Comparison of ENCODE assay signal across 18 mouse cellular contexts in genomic region chr7:46616429-46617005, GRCm38 (mm10). TPM values are rescaled to one million over a fixed set of nuclear protein-coding genes. Genes with fewer than 3 reads are reported as not detected.
DNase-seq lines count a peak whose midpoint lies in the region; ATAC-seq and TF ChIP-seq lines count a peak whose summit lies in the region.
"Had no signal": no experiment of that assay in that cellular context is flagged by ENCODE, and none has a peak within 500 bp of the region (broad histone marks: within the 10 kb centered on the region; RNA-seq: fewer than 3 reads in every experiment).

No protein-coding gene starts in this region.

- no peak for ATAC-seq in heart, embryonic 12.5 days (ENCODE audit: insufficient number of reproducible peaks, low FRiP score)
- ATAC-seq in kidney, postnatal 0 days (replicated peaks; ENCODE audit: low FRiP score, low read depth), result no peak
- ATAC-seq in kidney, embryonic 14.5 days (ENCODE audit: low FRiP score, low TSS enrichment), result no peak
- ATAC-seq: midbrain, embryonic 13.5 days had no signal

- 86% methylated on average over 7 of the region's 7 CpGs for WGBS in heart, embryonic 12.5 days
- 86% methylated on average over 7 of the region's 7 CpGs for WGBS in kidney, postnatal 0 days
- WGBS in kidney, embryonic 14.5 days, result 93% methylated on average over 7 of the region's 7 CpGs

- no peak for TF ChIP-seq CTCF in kidney, postnatal 0 days (IDR thresholded peaks at IDR 0.05; ENCODE audit: low read depth)

- no peaks in the 10 kb centered on the region for H3K27me3 ChIP-seq in heart, embryonic 12.5 days (replicated peaks)
- H3K27me3 ChIP-seq in kidney, postnatal 0 days (ENCODE audit: insufficient read depth, low read length), result no peaks in the 10 kb centered on the region
- no peaks in the 10 kb centered on the region for H3K27me3 ChIP-seq in kidney, embryonic 14.5 days (ENCODE audit: control insufficient read depth, insufficient read depth, low read length)
- H3K27me3 ChIP-seq: midbrain, embryonic 13.5 days; neural tube, embryonic 12.5 days had no signal

- H3K4me2 ChIP-seq in heart, embryonic 12.5 days, result no peak overlapping the region
- H3K4me2 ChIP-seq in kidney, postnatal 0 days (ENCODE audit: low read length), result no peak overlapping the region
- no peak overlapping the region for H3K4me2 ChIP-seq in kidney, embryonic 14.5 days (replicated peaks; ENCODE audit: low read depth, low read length)
- H3K4me2 ChIP-seq: hindbrain, embryonic 14.5 days; midbrain, embryonic 13.5 days; neural tube, embryonic 12.5 days had no signal

- H3K4me3 ChIP-seq in heart, embryonic 12.5 days, result no peak overlapping the region
- no peak overlapping the region for H3K4me3 ChIP-seq in kidney, postnatal 0 days (replicated peaks; ENCODE audit: low read depth, low read length)
- no peak overlapping the region for H3K4me3 ChIP-seq in kidney, embryonic 14.5 days (ENCODE audit: low read length)
- H3K4me3 ChIP-seq: midbrain, embryonic 13.5 days; neural tube, embryonic 12.5 days had no signal

- DNase-seq in cerebellum, adult 9-10 months, result peak; percentile 43
- DNase-seq in cerebellum, adult 18-20 months, result no peak
- no peak for DNase-seq in heart, postnatal 4 days
- DNase-seq in kidney, postnatal 0 days (ENCODE audit: low spot score), result no peak
- DNase-seq in gonadal fat pad, adult 2 months (ENCODE audit: low read depth), result peak; percentile 49
- no peak for DNase-seq in right cerebral cortex, postnatal 4 days
- DNase-seq: cerebellum, adult 11 months; cerebellum, postnatal 25 days; embryo, embryonic 11 days; layer of hippocampus, adult 9-11 months; thymus, postnatal 25 days had no signal

- H3K9me3 ChIP-seq in heart, embryonic 12.5 days (replicated peaks), result no peaks in the 10 kb centered on the region
- no peaks in the 10 kb centered on the region for H3K9me3 ChIP-seq in kidney, postnatal 0 days (replicated peaks; ENCODE audit: low read length)
- no peaks in the 10 kb centered on the region for H3K9me3 ChIP-seq in kidney, embryonic 14.5 days (ENCODE audit: control insufficient read depth, low read length)
- H3K9me3 ChIP-seq: midbrain, embryonic 13.5 days; neural tube, embryonic 12.5 days had no signal

- peak overlapping the region; percentile 37; the same call in 1 of the 2 replicates for H3K27ac ChIP-seq in heart, embryonic 12.5 days (ENCODE audit: poor library complexity, severe bottlenecking)
- peak overlapping the region; percentile 57; the same call in 1 of the 2 replicates for H3K27ac ChIP-seq in kidney, postnatal 0 days
- no peak overlapping the region for H3K27ac ChIP-seq in kidney, embryonic 14.5 days (ENCODE audit: low read depth, low read length)
- H3K27ac ChIP-seq: hindbrain, embryonic 14.5 days; liver, embryonic 14.5 days; midbrain, embryonic 13.5 days; neural tube, embryonic 12.5 days had no signal

- H3K36me3 ChIP-seq in heart, embryonic 12.5 days, result peaks cover 14% of the 10 kb centered on the region
- H3K36me3 ChIP-seq in kidney, postnatal 0 days (ENCODE audit: insufficient read depth, low read length), result no peaks in the 10 kb centered on the region
- H3K36me3 ChIP-seq in kidney, embryonic 14.5 days (ENCODE audit: control insufficient read depth, insufficient read depth, low read length), result peaks cover 3% of the 10 kb centered on the region; the same call in 1 of the 2 replicates

- H3K9ac ChIP-seq in heart, embryonic 12.5 days, result no peak overlapping the region
- no peak overlapping the region for H3K9ac ChIP-seq in kidney, postnatal 0 days (ENCODE audit: low read depth, low read length)
- no peak overlapping the region for H3K9ac ChIP-seq in kidney, embryonic 14.5 days (ENCODE audit: low read depth, low read length)
- H3K9ac ChIP-seq: hindbrain, embryonic 14.5 days; liver, embryonic 14.5 days; midbrain, embryonic 13.5 days; neural tube, embryonic 12.5 days had no signal

- H3K4me1 ChIP-seq in heart, embryonic 12.5 days (replicated peaks), result peaks cover 34% of the 10 kb centered on the region
- peaks cover 10% of the 10 kb centered on the region for H3K4me1 ChIP-seq in kidney, postnatal 0 days (replicated peaks; ENCODE audit: insufficient read depth, low read length)
- peaks cover 10% of the 10 kb centered on the region; the same call in 1 of the 2 replicates for H3K4me1 ChIP-seq in kidney, embryonic 14.5 days (ENCODE audit: control insufficient read depth, insufficient read depth, low read length)
- H3K4me1 ChIP-seq: midbrain, embryonic 13.5 days; neural tube, embryonic 12.5 days had no signal

RNA-seq across cellular contexts. Expression of gene Sergef, which starts 23.1 kb away (rescaled TPM):
- polyA plus RNA-seq in heart, embryonic 12.5 days (2016; fragmentation: Nextera tagmentation; extraction: Ambion mirVana), result 9.8 and 11.3 TPM in 2 replicates
- total RNA-seq in heart, postnatal 4 days (2021), result 10 to 100 TPM; 10.6 to 11.3 TPM
- polyA plus RNA-seq in kidney, postnatal 0 days (2015; fragmentation: Nextera tagmentation; extraction: Ambion mirVana), result 15.5 and 17.2 TPM in 2 replicates
- polyA plus RNA-seq in kidney, embryonic 14.5 days (2014; fragmentation: Nextera tagmentation; extraction: Ambion mirVana), result 10.9 and 15.7 TPM in 2 replicates
- polyA plus RNA-seq in gonadal fat pad, adult 2 months (2012; rRNA removed), result 6.9 and 10.8 TPM in 2 replicates

RNA-seq across cellular contexts. Expression of gene Tph1, which starts 55.8 kb away (rescaled TPM):
- polyA plus RNA-seq in heart, embryonic 12.5 days (2016; fragmentation: Nextera tagmentation; extraction: Ambion mirVana), result not detected in 2 replicates
- total RNA-seq in heart, postnatal 4 days (2021), result not detected
- 1.3 and 2.2 TPM in 2 replicates for polyA plus RNA-seq in kidney, postnatal 0 days (2015; fragmentation: Nextera tagmentation; extraction: Ambion mirVana)
- polyA plus RNA-seq in kidney, embryonic 14.5 days (2014; fragmentation: Nextera tagmentation; extraction: Ambion mirVana), result 0.86 and 1.1 TPM in 2 replicates
- polyA plus RNA-seq in gonadal fat pad, adult 2 months (2012; rRNA removed), result 0.29 and 0.66 TPM in 2 replicates
- total RNA-seq: adrenal gland, adult 8-10 months had no signal
- polyA plus RNA-seq: liver, embryonic 14.5 days had no signal

Comparison
In these comparisons a context has a peak if more than half of its experiments do, and no peak if none do; other contexts are left out.
1. DNase-seq: peak in cerebellum, adult 9-10 months (single experiment) and gonadal fat pad, adult 2 months (single experiment); none in cerebellum, adult 18-20 months (0 of 2), heart, postnatal 4 days (single experiment), kidney, postnatal 0 days (single experiment) and right cerebral cortex, postnatal 4 days (single experiment).